Mouse (Mus musculus) thymus, postnatal 25 days (tissue): ENCODE results near the gene Skor1.
A peak's percentile ranks its signal among the peaks of the same experiment; 100 is the strongest.

Experiments used
- DNase-seq: peaks from one replicate; pipeline ENCODE4 v3.0.0; 2022

Skor1 gene

GRCm38 (mm10) chr9:63132673-63133601, 15.8 kb downstream of the Skor1 start:
- peak; percentile 95 for DNase-seq

GRCm38 (mm10) chr9:63131957-63132602, 16.7 kb downstream of the Skor1 start:
- DNase-seq: no peak

GRCm38 (mm10) chr9:63129641-63130041, 19.1 kb downstream of the Skor1 start:
- DNase-seq: no peak

- DNase-seq: no peak
Measured at GRCm38 (mm10) chr9:63124512-63124911, 24.2 kb downstream of the Skor1 start.

GRCm38 (mm10) chr9:63123451-63124438, 25.0 kb downstream of the Skor1 start:
- DNase-seq: peak; percentile 89

- DNase-seq: no peak
Measured at GRCm38 (mm10) chr9:63122161-63122833, 26.5 kb downstream of the Skor1 start.

GRCm38 (mm10) chr9:63118385-63118784, 30.4 kb downstream of the Skor1 start:
- no peak for DNase-seq

GRCm38 (mm10) chr9:63112514-63112913, 36.2 kb downstream of the Skor1 start:
- DNase-seq: no peak

- DNase-seq: no peak
Measured at GRCm38 (mm10) chr9:63109782-63110087, 39.0 kb downstream of the Skor1 start.

GRCm38 (mm10) chr9:63109020-63109781, 39.6 kb downstream of the Skor1 start:
- no peak for DNase-seq

GRCm38 (mm10) chr9:63108580-63108979, 40.2 kb downstream of the Skor1 start:
- no peak for DNase-seq

- DNase-seq: no peak
Measured at GRCm38 (mm10) chr9:63100660-63101059, 48.1 kb downstream of the Skor1 start.

GRCm38 (mm10) chr9:63099876-63100275, 48.9 kb downstream of the Skor1 start:
- DNase-seq: no peak

GRCm38 (mm10) chr9:63099344-63099743, 49.4 kb downstream of the Skor1 start:
- no peak for DNase-seq

- DNase-seq: no peak
Measured at GRCm38 (mm10) chr9:63098887-63099286, 49.9 kb downstream of the Skor1 start.

GRCm38 (mm10) chr9:63097204-63097603, 51.6 kb downstream of the Skor1 start:
- DNase-seq: no peak

GRCm38 (mm10) chr9:63094030-63094429, 54.7 kb downstream of the Skor1 start:
- DNase-seq: no peak

GRCm38 (mm10) chr9:63092567-63092966, 56.2 kb downstream of the Skor1 start:
- DNase-seq: no peak

- DNase-seq: no peak
Measured at GRCm38 (mm10) chr9:63091971-63092528, 56.7 kb downstream of the Skor1 start.

- no peak for DNase-seq
Measured at GRCm38 (mm10) chr9:63091101-63091921, 57.5 kb downstream of the Skor1 start.
